Mouse (Mus musculus) erythroblast, embryonic 14.5 days (primary cell): ENCODE data around the gene Ppp1r18. TPM values are rescaled to one million over a fixed set of nuclear protein-coding genes. Genes with fewer than 3 reads are reported as not detected.

Source experiments
- H3K27me3 ChIP-seq: 2 replicates; pipeline ENCODE4 v1.6.1; 2012; ENCODE audit warnings: inconsistent platforms; ENCODE audit not compliant: control insufficient read depth
- H3K36me3 ChIP-seq: 2 replicates; pipeline ENCODE4 v1.6.1; 2012; ENCODE audit warnings: mild to moderate bottlenecking, inconsistent platforms; ENCODE audit not compliant: control insufficient read depth
- H3K4me1 ChIP-seq: 2 replicates; pipeline ENCODE4 v1.6.1; 2012; ENCODE audit warnings: inconsistent platforms; ENCODE audit not compliant: control insufficient read depth
- H3K4me3 ChIP-seq: replicated peaks from 2 replicates; pipeline ENCODE3; 2012; ENCODE audit warnings: moderate library complexity, mild to moderate bottlenecking, inconsistent platforms
- H3K9me3 ChIP-seq: 2 replicates; pipeline ENCODE4 v1.6.1; 2012; ENCODE audit warnings: low read length, inconsistent platforms, mixed read lengths; ENCODE audit not compliant: control insufficient read depth
- GATA1 ChIP-seq: IDR thresholded peaks from 2 replicates; pipeline ENCODE4 v1.6.1; 2012; ENCODE audit warnings: low read length, inconsistent platforms, mixed read lengths
- TAL1 ChIP-seq: IDR thresholded peaks from 3 replicates; pipeline ENCODE4 v1.6.1; 2012; ENCODE audit warnings: low read length, inconsistent platforms, mixed read lengths
- polyA plus RNA-seq: library from polyadenylated mRNA; stranded (reverse); fragments of >175 nt; gene quantifications from 2 replicates; pipeline ENCODE4 v1.2.3, GENCODE M21; 2012

Gene Ppp1r18
- polyA plus RNA-seq, 1 experiment = 0.31 TPM

DNA sequence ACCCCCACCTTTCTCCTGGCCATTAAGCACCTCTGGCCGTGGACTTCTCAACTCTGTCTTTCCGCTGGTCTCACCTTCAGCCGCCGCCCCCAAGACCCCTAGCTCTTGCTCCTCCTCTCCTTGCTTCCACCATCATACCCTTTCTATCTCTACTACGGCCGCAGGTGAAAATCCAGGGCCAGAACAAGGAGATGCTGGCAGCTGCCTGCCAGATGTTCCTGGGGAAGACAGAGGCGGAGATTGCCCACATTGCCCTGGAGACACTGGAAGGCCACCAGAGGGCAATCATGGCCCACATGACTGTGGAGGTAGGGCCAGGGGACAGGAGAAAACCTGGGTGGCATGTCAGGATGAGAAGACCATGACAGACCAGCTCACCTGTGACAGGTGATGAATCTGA lies 41.0 kb upstream of the Ppp1r18 start:
- TF ChIP-seq GATA1 = no peak
- no peak for TF ChIP-seq TAL1
- Histone ChIP-seq H3K36me3 (peaks cover 49% of the 10 kb centered on the region), H3K4me1 (peaks cover 75% of the 10 kb centered on the region), H3K9me3 (no peaks in the 10 kb centered on the region), H3K4me3 (peak overlapping the region; percentile 86), H3K27me3 (peaks cover 13% of the 10 kb centered on the region)

DNA sequence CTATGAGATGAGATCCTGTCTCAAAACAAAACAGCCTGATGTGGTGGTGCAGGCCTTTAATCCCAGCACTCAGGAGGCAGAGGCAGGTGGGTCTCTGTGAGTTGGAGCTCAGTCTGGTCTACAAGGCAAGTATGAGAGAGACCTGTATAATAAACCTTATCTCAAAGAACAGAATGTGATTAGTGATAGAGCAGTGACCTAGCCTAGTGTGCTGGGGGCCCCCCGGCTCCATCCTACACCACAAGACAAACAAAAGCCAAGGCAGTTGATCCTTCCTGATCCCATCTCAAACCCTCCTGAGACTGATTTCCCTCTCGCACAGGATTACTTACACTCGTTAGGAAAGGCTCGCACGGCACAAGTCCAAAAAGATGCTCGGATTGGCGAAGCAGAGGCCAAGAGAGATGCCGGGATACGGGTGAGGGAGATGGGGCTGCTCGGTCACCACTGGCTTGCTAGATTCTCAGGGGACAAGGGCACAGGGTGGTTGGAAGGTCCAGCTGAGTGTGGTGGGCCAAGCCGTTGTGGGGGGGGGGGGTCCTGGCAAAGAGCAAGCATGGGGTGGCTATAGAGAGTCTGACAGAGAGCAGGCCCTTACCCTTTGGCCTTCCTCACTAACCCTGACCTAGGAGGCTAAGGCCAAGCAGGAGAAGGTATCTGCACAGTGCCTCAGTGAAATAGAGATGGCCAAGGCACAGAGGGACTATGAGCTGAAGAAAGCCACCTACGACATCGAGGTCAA lies 40.1 kb upstream of the Ppp1r18 start:
- H3K4me1 ChIP-seq = peaks cover 75% of the 10 kb centered on the region
- TF ChIP-seq TAL1 (no peak), GATA1 (no peak)
- H3K4me3 ChIP-seq = peak overlapping the region; percentile 86
- H3K27me3 ChIP-seq = peaks cover 13% of the 10 kb centered on the region
- no peaks in the 10 kb centered on the region for H3K9me3 ChIP-seq
- peaks cover 58% of the 10 kb centered on the region for H3K36me3 ChIP-seq

DNA sequence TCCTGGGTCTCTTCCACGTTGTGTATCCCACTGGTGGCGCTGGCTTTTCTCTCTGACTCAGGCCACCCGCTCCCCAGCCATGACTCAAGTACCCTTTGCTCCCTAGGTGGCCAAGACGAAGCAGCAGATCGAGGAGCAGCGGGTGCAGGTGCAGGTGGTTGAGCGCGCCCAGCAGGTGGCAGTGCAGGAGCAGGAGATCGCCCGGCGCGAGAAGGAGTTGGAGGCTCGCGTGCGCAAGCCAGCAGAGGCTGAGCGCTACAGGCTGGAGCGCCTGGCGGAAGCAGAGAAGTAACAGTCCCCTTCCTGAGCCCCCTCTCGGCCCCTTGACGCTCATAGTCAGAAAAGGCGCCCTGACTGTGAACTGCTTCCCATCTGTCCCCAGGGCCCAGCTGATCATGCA lies 35.7 kb upstream of the Ppp1r18 start:
- H3K27me3 ChIP-seq = no peaks in the 10 kb centered on the region
- no peaks in the 10 kb centered on the region for H3K9me3 ChIP-seq
- H3K4me1 ChIP-seq = peaks cover 63% of the 10 kb centered on the region
- TF ChIP-seq TAL1 (no peak), GATA1 (no peak)
- peaks cover 96% of the 10 kb centered on the region for H3K36me3 ChIP-seq
- H3K4me3 ChIP-seq = no peak overlapping the region

DNA sequence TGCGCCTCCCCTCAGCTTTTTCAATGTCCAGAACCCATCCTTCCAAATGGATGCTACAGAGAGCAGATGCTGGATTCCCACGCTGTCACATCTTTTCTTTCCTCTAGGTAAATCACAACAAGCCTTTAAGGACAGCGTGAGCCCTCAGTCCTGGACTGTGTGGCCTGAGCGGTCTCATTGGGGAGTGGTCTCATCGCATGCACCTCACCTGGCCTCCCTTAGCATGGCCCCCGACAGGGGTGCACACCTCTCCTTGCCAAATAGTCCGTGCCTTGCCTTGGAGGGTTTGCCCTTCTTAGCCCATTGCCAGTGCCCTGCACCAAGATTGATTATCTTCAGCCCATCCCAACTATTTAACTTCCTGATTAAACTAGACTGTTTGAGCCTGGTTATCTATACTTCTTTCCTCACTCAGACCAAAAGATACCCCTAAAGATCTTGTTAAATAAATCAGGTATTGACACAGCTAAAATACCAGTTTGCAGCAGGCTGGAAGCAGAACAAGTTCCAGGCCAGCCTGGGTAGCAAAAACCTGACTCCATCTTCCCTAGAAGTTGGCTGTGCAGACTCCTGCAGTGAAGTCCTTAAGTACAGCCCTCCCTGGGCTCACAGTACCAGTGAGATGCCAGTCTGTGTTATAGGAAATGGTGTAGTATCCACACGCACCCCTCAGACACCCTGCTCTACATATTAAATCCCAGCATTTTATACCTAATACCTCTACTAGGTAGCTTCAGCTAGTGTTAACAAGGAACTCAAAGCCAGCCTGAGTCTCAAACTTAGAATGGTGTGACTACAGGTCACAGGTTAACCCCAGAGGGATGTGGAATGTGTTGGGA lies 32.8 kb upstream of the Ppp1r18 start:
- H3K4me3 ChIP-seq = no peak overlapping the region
- H3K4me1 ChIP-seq = peaks cover 63% of the 10 kb centered on the region
- H3K9me3 ChIP-seq = no peaks in the 10 kb centered on the region; the same call in 1 of the 2 replicates
- H3K36me3 ChIP-seq = peaks cover 95% of the 10 kb centered on the region
- TF ChIP-seq GATA1 (no peak), TAL1 (no peak)
- no peaks in the 10 kb centered on the region; the same call in 1 of the 2 replicates for H3K27me3 ChIP-seq

DNA sequence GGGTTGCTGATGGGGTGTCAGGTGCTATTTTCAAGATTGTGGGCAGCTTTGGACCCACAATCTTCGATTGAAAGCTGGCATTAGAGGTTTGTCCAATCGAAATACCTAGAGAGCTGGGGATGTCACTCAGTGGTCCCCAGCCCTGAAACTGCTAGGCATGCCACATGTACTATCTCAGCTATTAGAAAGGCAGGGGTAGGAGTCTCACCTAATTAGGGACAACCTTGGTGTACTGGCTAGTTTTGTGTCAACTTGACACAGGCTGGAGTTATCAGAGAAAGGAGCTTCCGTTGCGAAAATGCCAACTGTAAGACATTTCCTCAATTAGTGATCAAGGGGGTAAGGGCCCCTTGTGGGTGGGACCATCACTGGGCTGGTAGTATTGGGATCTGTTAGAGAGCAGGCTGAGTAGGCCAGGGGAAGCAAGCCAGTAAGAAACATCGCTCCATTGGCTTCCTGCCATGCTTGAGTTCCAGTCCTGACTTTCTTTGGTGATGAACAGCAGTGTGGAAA lies 32.1 kb upstream of the Ppp1r18 start:
- peaks cover 64% of the 10 kb centered on the region for H3K4me1 ChIP-seq
- no peaks in the 10 kb centered on the region; the same call in 1 of the 2 replicates for H3K9me3 ChIP-seq
- no peaks in the 10 kb centered on the region; the same call in 1 of the 2 replicates for H3K27me3 ChIP-seq
- H3K4me3 ChIP-seq = no peak overlapping the region
- TF ChIP-seq TAL1 (no peak), GATA1 (no peak)
- H3K36me3 ChIP-seq = peaks cover 89% of the 10 kb centered on the region

DNA sequence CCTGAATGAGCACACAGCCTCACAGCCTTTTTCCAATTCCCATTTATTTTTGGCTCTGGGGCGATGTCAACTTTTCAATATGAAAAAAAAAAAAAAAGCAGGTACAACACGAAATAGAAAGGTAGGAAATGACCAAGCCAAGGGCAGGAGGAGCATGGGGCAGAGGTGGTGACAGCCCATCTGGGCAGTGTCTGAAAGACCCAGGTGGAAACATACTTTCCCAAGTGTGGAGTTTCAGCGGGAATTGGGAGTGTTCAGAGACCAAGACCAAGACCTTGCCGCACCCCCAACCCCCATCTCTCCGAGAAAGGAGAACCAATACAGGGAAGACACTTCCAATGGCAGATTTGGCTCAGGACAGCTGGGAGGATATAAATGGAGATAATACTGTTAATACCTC lies 31.5 kb upstream of the Ppp1r18 start:
- no peak for TF ChIP-seq GATA1
- no peak for TF ChIP-seq TAL1
- Histone ChIP-seq H3K4me1 (peaks cover 70% of the 10 kb centered on the region), H3K36me3 (peaks cover 85% of the 10 kb centered on the region), H3K27me3 (no peaks in the 10 kb centered on the region; the same call in 1 of the 2 replicates), H3K4me3 (no peak overlapping the region), H3K9me3 (no peaks in the 10 kb centered on the region; the same call in 1 of the 2 replicates)

DNA sequence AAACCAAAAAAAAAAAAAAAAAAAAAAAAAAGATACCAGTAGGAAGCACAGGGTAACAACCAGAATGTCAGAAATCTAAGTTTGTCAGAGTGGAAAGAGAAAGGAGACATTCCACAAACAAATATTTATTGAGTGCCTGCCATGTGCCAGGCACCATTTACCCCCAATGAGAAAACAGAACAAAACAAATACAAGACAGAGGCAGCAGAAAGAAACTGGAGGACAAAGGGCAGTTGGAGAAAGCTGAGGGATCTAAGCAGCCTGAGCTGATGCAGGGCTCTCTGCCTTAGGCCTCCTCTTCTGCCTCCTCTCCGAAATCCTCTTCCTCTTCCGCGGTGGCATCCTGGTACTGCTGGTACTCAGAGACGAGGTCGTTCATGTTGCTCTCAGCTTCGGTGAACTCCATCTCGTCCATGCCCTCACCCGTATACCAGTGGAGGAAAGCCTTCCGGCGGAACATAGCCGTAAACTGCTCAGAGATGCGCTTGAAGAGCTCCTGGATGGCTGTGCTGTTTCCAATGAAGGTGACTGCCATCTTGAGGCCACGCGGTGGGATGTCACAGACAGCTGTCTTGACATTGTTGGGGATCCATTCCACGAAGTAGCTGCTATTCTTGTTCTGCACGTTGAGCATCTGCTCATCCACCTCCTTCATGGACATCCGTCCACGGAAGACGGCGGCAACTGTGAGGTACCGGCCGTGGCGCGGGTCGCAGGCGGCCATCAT lies 30.5 kb upstream of the Ppp1r18 start:
- Histone ChIP-seq H3K9me3 (no peaks in the 10 kb centered on the region; the same call in 1 of the 2 replicates), H3K27me3 (no peaks in the 10 kb centered on the region; the same call in 1 of the 2 replicates), H3K36me3 (peaks cover 77% of the 10 kb centered on the region), H3K4me1 (peaks cover 74% of the 10 kb centered on the region), H3K4me3 (peak overlapping the region; percentile 78)
- TF ChIP-seq GATA1 = no peak
- no peak for TF ChIP-seq TAL1

DNA sequence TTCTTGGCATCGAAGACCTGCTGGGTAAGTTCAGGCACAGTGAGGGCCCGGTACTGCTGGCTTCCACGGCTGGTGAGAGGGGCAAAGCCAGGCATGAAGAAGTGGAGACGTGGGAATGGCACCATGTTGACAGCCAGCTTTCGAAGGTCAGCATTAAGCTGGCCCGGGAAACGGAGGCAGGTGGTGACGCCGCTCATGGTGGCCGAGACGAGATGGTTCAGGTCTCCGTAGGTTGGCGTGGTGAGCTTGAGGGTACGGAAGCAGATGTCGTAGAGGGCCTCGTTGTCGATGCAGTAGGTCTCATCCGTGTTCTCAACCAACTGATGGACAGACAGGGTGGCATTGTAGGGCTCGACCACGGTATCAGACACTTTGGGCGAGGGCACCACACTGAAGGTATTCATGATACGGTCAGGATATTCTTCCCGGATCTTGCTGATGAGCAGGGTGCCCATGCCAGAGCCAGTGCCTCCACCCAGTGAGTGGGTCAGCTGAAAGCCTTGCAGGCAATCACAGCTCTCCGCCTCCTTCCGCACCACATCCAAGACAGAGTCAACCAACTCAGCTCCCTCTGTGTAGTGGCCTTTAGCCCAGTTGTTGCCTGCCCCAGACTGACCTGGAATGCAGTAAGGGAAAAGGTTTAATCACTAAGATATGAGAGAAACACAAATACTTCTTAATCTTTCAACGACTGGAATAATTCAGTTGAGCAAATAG lies 29.8 kb upstream of the Ppp1r18 start:
- Histone ChIP-seq H3K27me3 (no peaks in the 10 kb centered on the region; the same call in 1 of the 2 replicates), H3K36me3 (peaks cover 69% of the 10 kb centered on the region), H3K4me1 (peaks cover 74% of the 10 kb centered on the region), H3K9me3 (no peaks in the 10 kb centered on the region; the same call in 1 of the 2 replicates), H3K4me3 (peak overlapping the region; percentile 78)
- TF ChIP-seq TAL1 (no peak), GATA1 (no peak)
